Mouse (Mus musculus) embryonic facial prominence, embryonic 13.5 days (tissue): ENCODE data around the gene Gtsf1l. TPM values are rescaled to one million over a fixed set of nuclear protein-coding genes. Genes with fewer than 3 reads are reported as not detected.

Experiments
- ATAC-seq: fragments of 200-750 bp; cut with Nextera tagmentation; 2 replicates; pipeline ENCODE4 v1.8.0; 2017; ENCODE audit warnings: low read depth; ENCODE audit not compliant: insufficient number of reproducible peaks, insufficient read depth, low FRiP score, low TSS enrichment
- H3K27ac ChIP-seq: fragments of 300-500 bp; sonication (generic); 2 replicates; pipeline ENCODE4 v1.5.1; 2015; ENCODE audit warnings: moderate library complexity, mild to moderate bottlenecking, inconsistent platforms
- H3K27me3 ChIP-seq: fragments of 300-500 bp; sonication (generic); 2 replicates; pipeline ENCODE4 v1.6.1; 2015; ENCODE audit warnings: mild to moderate bottlenecking, inconsistent platforms
- H3K36me3 ChIP-seq: fragments of 300-500 bp; sonication (generic); 2 replicates; pipeline ENCODE4 v1.6.1; 2015; ENCODE audit warnings: mild to moderate bottlenecking, inconsistent platforms
- H3K4me1 ChIP-seq: fragments of 300-500 bp; sonication (generic); 2 replicates; pipeline ENCODE4 v1.6.1; 2015; ENCODE audit warnings: inconsistent platforms
- H3K4me2 ChIP-seq: fragments of 300-500 bp; sonication (generic); 2 replicates; pipeline ENCODE4 v1.6.1; 2015; ENCODE audit warnings: moderate library complexity, mild to moderate bottlenecking, inconsistent platforms
- H3K4me3 ChIP-seq: fragments of 300-500 bp; sonication (generic); 2 replicates; pipeline ENCODE4 v1.5.1; 2015; ENCODE audit warnings: mild to moderate bottlenecking, inconsistent platforms
- H3K9ac ChIP-seq: fragments of 300-500 bp; sonication (generic); 2 replicates; pipeline ENCODE4 v1.6.1; 2015; ENCODE audit warnings: mild to moderate bottlenecking, inconsistent platforms
- H3K9me3 ChIP-seq: fragments of 300-500 bp; sonication (generic); 2 replicates; pipeline ENCODE4 v1.6.1; 2016; ENCODE audit warnings: inconsistent platforms
- WGBS: fragments of 180-500 bp; shearing (Covaris S2); methylation state at CpG from one replicate; pipeline ENCODE4 v1.1.7; 2015; ENCODE audit warnings: mixed read lengths; 5-methylcytosine and 5-hydroxymethylcytosine counted together
- microRNA-seq: library from miRNA; unstranded; fragments of <30 nt; microRNA quantifications from one replicate; pipeline ENCODE4, GENCODE M21; 2016
- polyA plus RNA-seq: library from polyadenylated mRNA; unstranded; fragments of >200 nt; fragmentation: Nextera tagmentation; extraction: Ambion mirVana; gene quantifications from 2 replicates; pipeline ENCODE4 v1.2.1, GENCODE M21; 2015

Gtsf1l gene
- polyA plus RNA-seq, 1 experiment from 2014 or later, result not detected

- Histone ChIP-seq H3K9me3 (no peaks in the 10 kb centered on the region), H3K4me3 (no peak overlapping the region), H3K36me3 (peaks cover 37% of the 10 kb centered on the region), H3K27ac (no peak overlapping the region), H3K4me2 (no peak overlapping the region), H3K9ac (no peak overlapping the region), H3K4me1 (peaks cover 7% of the 10 kb centered on the region), H3K27me3 (no peaks in the 10 kb centered on the region)
- ATAC-seq, result no peak
- 89% methylated on average over 2 of the region's 2 CpGs for WGBS
These were observed 38.5 kb downstream of the Gtsf1l start for GRCm38 (mm10) chr2:163049116-163049515.

GRCm38 (mm10) chr2:163048125-163048524 is 39.5 kb downstream of the Gtsf1l start:
- Histone ChIP-seq H3K4me1 (no peaks in the 10 kb centered on the region), H3K36me3 (peaks cover 45% of the 10 kb centered on the region), H3K4me2 (peak overlapping the region; percentile 60), H3K4me3 (peak overlapping the region; percentile 30), H3K9me3 (no peaks in the 10 kb centered on the region), H3K9ac (no peak overlapping the region; the same call in 1 of the 2 replicates), H3K27ac (no peak overlapping the region; the same call in 1 of the 2 replicates), H3K27me3 (no peaks in the 10 kb centered on the region)
- WGBS, result 3% methylated on average over 10 of the region's 10 CpGs
- ATAC-seq, result no peak

DNA sequence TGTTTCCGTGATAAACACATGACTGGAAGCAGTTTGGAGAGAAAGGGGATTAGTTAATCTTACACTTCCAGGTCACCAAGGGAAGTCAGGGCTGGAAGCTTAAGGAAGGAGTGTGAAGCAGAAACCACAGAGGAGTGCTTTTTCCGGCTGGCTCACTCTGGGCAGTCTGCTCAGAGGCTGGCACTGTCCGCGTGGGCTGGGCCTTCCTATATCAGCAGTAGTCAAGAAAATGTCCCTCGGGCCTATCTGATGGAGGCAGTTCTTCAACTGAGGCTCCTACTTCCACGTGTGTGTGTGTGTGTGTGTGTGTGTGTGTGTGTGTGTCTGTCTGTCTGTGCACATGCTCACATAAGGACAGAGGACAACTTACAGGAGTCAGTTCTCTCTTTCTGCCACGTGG is 47.7 kb downstream of the Gtsf1l start:
- no peaks in the 10 kb centered on the region for H3K4me1 ChIP-seq
- H3K4me3 ChIP-seq, result no peak overlapping the region
- WGBS, result 83% methylated on average over 7 of the region's 7 CpGs
- no peak overlapping the region for H3K27ac ChIP-seq
- H3K9ac ChIP-seq, result no peak overlapping the region
- H3K36me3 ChIP-seq, result peaks cover 86% of the 10 kb centered on the region
- no peak overlapping the region for H3K4me2 ChIP-seq
- no peaks in the 10 kb centered on the region for H3K9me3 ChIP-seq
- no peaks in the 10 kb centered on the region for H3K27me3 ChIP-seq
- ATAC-seq, result no peak

Small RNA genes lying within 50 kb of the gene (microRNA-seq; reads per million reads assigned to microRNA genes)
- not detected for gene Gm22174
- not detected for gene Mir7003

Other genes starting within 250 kb of the Gtsf1l start
- gene Srsf6, start 156.3 kb downstream of the Gtsf1l start, polyA plus RNA-seq, result 237 and 254 TPM in 2 replicates
- gene L3mbtl1, start 144.4 kb downstream of the Gtsf1l start, polyA plus RNA-seq, result 0.13 TPM in 1 of 2 replicates, not detected in the other
- 0.10 TPM in 1 of 2 replicates, not detected in the other for gene Sgk2, start 100.5 kb downstream of the Gtsf1l start, polyA plus RNA-seq
- 53.8 and 57.0 TPM in 2 replicates for gene Ift52, start 70.5 kb downstream of the Gtsf1l start, polyA plus RNA-seq
- gene Mybl2, start 33.2 kb downstream of the Gtsf1l start, polyA plus RNA-seq, result 24.7 and 31.3 TPM in 2 replicates
- gene Tox2, start 115.3 kb upstream of the Gtsf1l start, polyA plus RNA-seq, result 2.3 and 3.0 TPM in 2 replicates